Mouse (Mus musculus) cerebellum, adult 8-10 months (tissue): Measurements from ENCODE around the gene Nmt1.

Experiments
- DNase-seq: peaks from one replicate; pipeline ENCODE4 v3.0.0; 2022

Gene Nmt1

GRCm38 (mm10) chr11:103114270-103114943 lies 86.4 kb downstream of the Nmt1 start:
- DNase-seq = peak; percentile 35

GRCm38 (mm10) chr11:103115163-103116007 lies 87.4 kb downstream of the Nmt1 start:
- peak; percentile 87 for DNase-seq

GRCm38 (mm10) chr11:103116008-103116818 lies 88.2 kb downstream of the Nmt1 start, which contains the start of gene Hexim1:
Gene Hexim1 (plus strand): TSS chr11:103116231.
- peak; percentile 100 for DNase-seq

- DNase-seq = peak; percentile 79
These were observed 89.1 kb downstream of the Nmt1 start for GRCm38 (mm10) chr11:103116959-103117590.

GRCm38 (mm10) chr11:103117591-103118009 lies 89.6 kb downstream of the Nmt1 start:
- peak; percentile 59 for DNase-seq
